Mouse (Mus musculus) kidney, adult 2 months (tissue): ENCODE results near the gene St3gal3. TPM values are rescaled to one million over a fixed set of nuclear protein-coding genes. Genes with fewer than 3 reads are reported as not detected.
A peak's percentile ranks its signal among the peaks of the same experiment; 100 is the strongest.

ENCODE experiments used
- DNase-seq: peaks from one replicate; pipeline ENCODE4 v3.0.0; 2021
- H3K27ac ChIP-seq: fragments of 200-500 bp; 2 replicates; pipeline ENCODE4 v1.5.1; 2012; ENCODE audit warnings: low read depth, low read length, control low read depth, inconsistent platforms; ENCODE audit not compliant: insufficient read depth
- H3K27me3 ChIP-seq: fragments of 200-500 bp; replicated peaks from 2 replicates; pipeline ENCODE4 v1.6.1; 2012; ENCODE audit warnings: mild to moderate bottlenecking, moderate library complexity, low read length, inconsistent platforms; ENCODE audit not compliant: control insufficient read depth, insufficient read depth
- H3K36me3 ChIP-seq: fragments of 200-500 bp; 2 replicates; pipeline ENCODE4 v1.6.1; 2012; ENCODE audit warnings: mild to moderate bottlenecking, moderate library complexity, low read length, inconsistent platforms; ENCODE audit not compliant: control insufficient read depth, insufficient read depth
- H3K4me1 ChIP-seq: fragments of 200-500 bp; 2 replicates; pipeline ENCODE4 v1.6.1; 2011; ENCODE audit warnings: low read length; ENCODE audit not compliant: control insufficient read depth, insufficient read depth
- H3K4me3 ChIP-seq: fragments of 200-500 bp; 2 replicates; pipeline ENCODE4 v1.5.1; 2011; ENCODE audit warnings: mild to moderate bottlenecking, low read depth, low read length, control low read depth; ENCODE audit not compliant: insufficient read depth
- CTCF ChIP-seq: fragments of 200-500 bp; conservative IDR thresholded peaks from 2 replicates; pipeline ENCODE4 v1.5.1; 2011; ENCODE audit warnings: low read depth, mild to moderate bottlenecking, control low read depth, low read length, moderate library complexity, mixed read lengths; ENCODE audit not compliant: insufficient read depth, insufficient read length
- POLR2A ChIP-seq: fragments of 200-500 bp; IDR thresholded peaks from one replicate; pipeline ENCODE4 v1.6.1; 2011; ENCODE audit warnings: low read depth, low read length, control low read depth
- WGBS: fragments of 180-500 bp; shearing (Covaris S2); methylation state at CpG from one replicate; pipeline ENCODE4 v1.1.7; 2018; 5-methylcytosine and 5-hydroxymethylcytosine counted together
- polyA plus RNA-seq: library from polyadenylated mRNA; depleted of rRNA; stranded (reverse); fragments of >200 nt; gene quantifications from 2 replicates; pipeline ENCODE4 v1.2.3, GENCODE M21; 2012

St3gal3 gene
- polyA plus RNA-seq, 1 experiment = 50.7 TPM

DNA sequence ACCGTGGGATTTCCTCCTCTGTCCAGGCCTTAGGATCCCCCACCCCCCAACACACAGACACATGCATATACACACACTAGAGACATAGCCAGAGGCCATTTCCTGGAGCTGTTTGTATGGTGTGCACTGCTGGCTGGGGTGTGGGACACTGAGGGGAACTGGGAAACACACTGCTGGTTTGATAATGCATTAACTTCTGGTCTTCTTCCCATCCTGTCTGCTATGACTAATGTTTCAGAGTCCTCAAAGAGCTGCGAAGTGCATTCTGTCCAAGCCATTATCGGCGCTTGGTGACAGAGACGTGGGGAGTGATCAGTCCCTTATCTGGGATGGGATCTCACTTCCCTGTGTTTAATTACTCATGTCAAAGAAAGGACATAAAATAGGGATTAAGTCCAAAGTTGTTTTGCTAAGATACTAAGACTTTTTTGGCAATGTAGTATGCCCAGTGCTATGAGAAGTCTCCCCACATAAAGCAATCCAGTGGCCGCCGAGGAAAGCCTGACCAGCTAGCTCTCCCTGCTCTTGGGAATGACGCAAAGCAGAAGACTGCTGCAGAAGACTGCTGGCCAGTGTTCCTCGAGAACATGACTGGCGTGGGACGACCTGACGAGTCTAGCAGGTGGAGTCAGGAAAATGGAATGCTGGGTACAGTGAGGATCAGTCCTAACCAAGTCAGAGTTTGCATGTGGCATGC is 85.0 kb downstream of the St3gal3 start:
- TF ChIP-seq CTCF = no peak
- no peak for TF ChIP-seq POLR2A
- WGBS = 53% methylated on average over 12 of the region's 12 CpGs
- Histone ChIP-seq H3K27me3 (no peaks in the 10 kb centered on the region), H3K4me1 (peaks cover 6% of the 10 kb centered on the region), H3K4me3 (no peak overlapping the region), H3K27ac (no peak overlapping the region), H3K36me3 (no peaks in the 10 kb centered on the region)
- DNase-seq = no peak

DNA sequence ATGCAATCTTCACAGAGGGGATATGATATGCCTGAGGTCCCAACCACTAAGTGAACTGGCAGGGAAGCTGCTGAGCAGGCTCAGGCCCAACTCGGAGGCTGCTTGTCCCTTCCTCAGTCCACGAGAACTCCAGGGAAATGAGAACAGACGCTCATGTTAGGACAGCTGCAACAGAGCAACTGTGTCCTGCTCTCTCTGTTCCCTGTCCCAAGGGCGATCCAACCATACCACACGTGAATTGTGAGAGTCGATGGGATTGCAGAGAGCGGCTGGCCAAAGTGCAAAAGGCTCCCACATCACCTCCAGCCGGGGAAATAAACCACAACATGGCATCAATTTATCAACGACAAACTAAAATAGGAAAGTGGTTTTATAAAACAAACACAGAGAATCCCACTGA is 90.2 kb downstream of the St3gal3 start:
- 43% methylated on average over 9 of the region's 9 CpGs for WGBS
- H3K27me3 ChIP-seq = no peaks in the 10 kb centered on the region
- no peaks in the 10 kb centered on the region for H3K36me3 ChIP-seq
- H3K4me1 ChIP-seq = peaks cover 24% of the 10 kb centered on the region
- H3K27ac ChIP-seq = peak overlapping the region; percentile 65; the same call in 1 of the 2 replicates
- peak; percentile 57 for DNase-seq
- TF ChIP-seq CTCF (no peak), POLR2A (no peak)
- H3K4me3 ChIP-seq = no peak overlapping the region

DNA sequence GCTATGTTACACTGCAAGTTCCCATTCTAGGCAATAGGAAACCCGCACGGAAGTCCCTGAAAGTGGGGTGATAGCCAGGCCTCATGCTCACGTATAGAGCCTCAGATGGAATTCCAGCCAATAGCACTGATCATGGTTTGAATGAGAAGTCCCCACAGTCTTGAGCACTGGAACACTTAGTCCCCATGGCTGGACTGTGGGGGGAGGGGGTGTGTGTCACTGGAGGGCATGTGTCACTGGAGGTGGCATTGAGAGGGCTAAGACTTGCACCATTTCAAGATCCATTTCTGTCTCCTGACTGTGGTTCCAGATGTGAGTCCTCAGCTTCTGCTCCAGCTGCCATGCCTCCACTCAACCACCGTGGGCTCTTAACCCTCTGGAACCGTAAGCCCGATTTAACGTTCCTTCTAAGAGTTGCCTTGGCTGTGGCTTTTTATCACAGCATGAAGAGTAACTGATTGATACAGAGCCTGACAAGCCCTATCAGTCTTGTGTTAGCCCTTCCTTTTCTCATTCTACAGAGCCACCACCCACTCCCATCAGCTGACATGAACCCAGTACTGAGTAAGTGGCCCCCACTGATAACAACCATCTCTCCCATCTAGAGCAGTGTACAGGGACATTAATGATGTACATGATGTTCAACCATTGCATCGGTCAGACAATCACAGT is 91.2 kb downstream of the St3gal3 start:
- Histone ChIP-seq H3K36me3 (no peaks in the 10 kb centered on the region), H3K4me3 (no peak overlapping the region), H3K27ac (peak overlapping the region; percentile 65), H3K27me3 (no peaks in the 10 kb centered on the region), H3K4me1 (peaks cover 24% of the 10 kb centered on the region)
- WGBS = 80% methylated on average over 8 of the region's 8 CpGs
- no peak for DNase-seq
- TF ChIP-seq POLR2A (no peak), CTCF (no peak)

DNA sequence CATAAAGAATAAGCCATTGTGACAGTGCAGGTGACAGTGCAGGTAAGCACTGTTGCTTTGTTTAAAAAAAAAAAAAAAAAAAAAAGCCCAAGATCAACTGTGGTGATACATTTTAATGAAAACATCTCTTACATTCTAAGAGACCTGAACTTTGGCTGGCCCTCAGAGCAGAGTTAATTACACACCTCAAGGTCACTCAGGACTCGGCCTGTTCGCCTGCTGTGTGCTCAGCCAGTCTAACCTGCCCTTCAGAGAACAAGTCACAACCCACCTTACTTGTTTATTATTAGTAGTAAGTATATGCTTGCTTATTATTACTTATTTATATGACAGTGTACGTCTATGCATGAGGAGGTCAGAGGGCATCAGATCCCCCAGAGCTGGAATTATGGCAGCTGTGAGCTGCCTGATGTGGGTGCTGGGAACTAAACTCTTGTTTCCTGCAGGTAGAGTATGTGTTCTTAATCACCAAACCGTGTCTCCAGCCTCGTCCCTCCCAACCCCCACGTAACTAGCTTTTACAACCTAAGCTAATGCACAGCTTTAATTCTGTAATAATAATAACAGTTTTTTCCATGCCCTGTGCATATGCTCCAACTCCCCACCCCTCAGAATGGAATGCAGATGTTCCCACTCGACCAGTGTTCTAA is 91.9 kb downstream of the St3gal3 start:
- no peak for TF ChIP-seq CTCF
- TF ChIP-seq POLR2A = no peak
- Histone ChIP-seq H3K27ac (peak overlapping the region; percentile 65), H3K36me3 (no peaks in the 10 kb centered on the region), H3K4me3 (no peak overlapping the region), H3K4me1 (peaks cover 24% of the 10 kb centered on the region), H3K27me3 (no peaks in the 10 kb centered on the region)
- peak; percentile 90 for DNase-seq
- 32% methylated on average over 7 of the region's 7 CpGs for WGBS

DNA sequence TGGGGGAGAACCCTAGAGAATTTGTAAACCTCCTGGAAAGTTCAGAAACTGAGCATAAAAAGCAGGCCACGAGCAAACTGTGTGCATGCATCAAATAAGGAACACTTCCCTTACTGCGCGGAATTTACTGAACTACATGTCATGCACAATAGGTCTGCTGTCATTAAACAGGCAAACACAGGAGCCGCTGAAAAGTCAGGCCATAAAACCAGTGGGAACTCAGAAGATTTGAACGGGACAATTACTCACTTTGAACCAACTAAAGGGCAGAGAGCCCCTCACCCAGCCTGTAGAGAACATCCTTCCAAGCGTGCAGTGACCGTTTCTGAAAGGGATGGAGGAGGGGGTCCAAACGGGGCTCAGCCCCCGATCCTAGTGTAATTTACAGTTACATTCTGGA is 93.6 kb downstream of the St3gal3 start:
- DNase-seq = no peak
- 59% methylated on average over 9 of the region's 9 CpGs for WGBS
- TF ChIP-seq CTCF (no peak), POLR2A (no peak)
- H3K27me3 ChIP-seq = no peaks in the 10 kb centered on the region
- no peak overlapping the region for H3K27ac ChIP-seq
- H3K36me3 ChIP-seq = no peaks in the 10 kb centered on the region
- H3K4me1 ChIP-seq = peaks cover 24% of the 10 kb centered on the region
- no peak overlapping the region for H3K4me3 ChIP-seq

DNA sequence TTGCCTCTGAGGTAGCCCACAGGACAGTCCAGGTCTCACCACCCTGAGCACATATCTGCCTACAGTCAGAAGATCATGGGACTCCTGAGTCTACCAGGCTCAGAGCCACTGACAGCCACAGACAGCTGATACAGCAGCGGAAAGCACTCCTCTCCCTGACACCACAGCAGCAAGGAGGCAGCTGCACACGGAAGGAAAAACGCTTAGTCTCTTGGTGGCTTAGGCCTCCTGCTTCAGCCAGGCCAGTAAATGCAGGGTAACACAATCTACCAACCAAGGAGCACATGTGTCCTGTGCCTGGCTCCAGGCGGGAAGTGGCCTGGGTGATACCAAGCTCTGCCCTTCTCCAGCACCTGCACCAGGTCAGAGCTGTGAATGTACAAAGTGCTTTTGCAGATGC is 94.1 kb downstream of the St3gal3 start:
- H3K4me3 ChIP-seq = no peak overlapping the region
- DNase-seq = no peak
- peaks cover 24% of the 10 kb centered on the region for H3K4me1 ChIP-seq
- WGBS = 56% methylated on average over 4 of the region's 4 CpGs
- no peak for TF ChIP-seq POLR2A
- no peak for TF ChIP-seq CTCF
- H3K27ac ChIP-seq = no peak overlapping the region; the same call in 1 of the 2 replicates
- H3K27me3 ChIP-seq = no peaks in the 10 kb centered on the region
- H3K36me3 ChIP-seq = no peaks in the 10 kb centered on the region

DNA sequence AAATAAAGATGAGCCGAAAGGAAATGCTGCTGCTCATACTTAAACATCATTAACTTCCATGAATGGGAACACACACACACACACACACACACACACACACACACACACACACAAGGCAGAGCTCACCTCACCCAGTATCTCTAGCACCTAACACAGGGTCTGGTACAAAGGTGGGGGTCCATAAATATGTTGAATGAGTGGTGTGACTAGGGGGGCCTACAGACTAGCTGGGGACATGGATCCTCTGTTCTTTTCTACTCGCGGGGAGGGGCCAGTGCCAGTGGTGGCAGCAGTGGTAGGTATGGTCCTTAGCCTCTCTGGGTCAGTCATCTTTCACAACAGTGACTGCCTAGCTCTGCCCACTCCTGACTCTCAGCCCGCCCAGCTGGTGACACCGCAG is 94.8 kb downstream of the St3gal3 start:
- no peak for TF ChIP-seq CTCF
- TF ChIP-seq POLR2A = no peak
- Histone ChIP-seq H3K4me3 (no peak overlapping the region), H3K27me3 (no peaks in the 10 kb centered on the region), H3K27ac (no peak overlapping the region), H3K4me1 (peaks cover 20% of the 10 kb centered on the region), H3K36me3 (no peaks in the 10 kb centered on the region)
- DNase-seq = no peak
- 87% methylated on average over 5 of the region's 5 CpGs for WGBS
